Mouse (Mus musculus): ENCODE measurements at regions not wholly inside any gene's neighbourhood (a gene's known extent, or its start where the extent isn't known, plus 50 kb on each side); places are given as distances from the start of the nearest gene placed in this dataset.
A peak's percentile ranks its signal among the peaks of the same experiment; 100 is the strongest.

DNA sequence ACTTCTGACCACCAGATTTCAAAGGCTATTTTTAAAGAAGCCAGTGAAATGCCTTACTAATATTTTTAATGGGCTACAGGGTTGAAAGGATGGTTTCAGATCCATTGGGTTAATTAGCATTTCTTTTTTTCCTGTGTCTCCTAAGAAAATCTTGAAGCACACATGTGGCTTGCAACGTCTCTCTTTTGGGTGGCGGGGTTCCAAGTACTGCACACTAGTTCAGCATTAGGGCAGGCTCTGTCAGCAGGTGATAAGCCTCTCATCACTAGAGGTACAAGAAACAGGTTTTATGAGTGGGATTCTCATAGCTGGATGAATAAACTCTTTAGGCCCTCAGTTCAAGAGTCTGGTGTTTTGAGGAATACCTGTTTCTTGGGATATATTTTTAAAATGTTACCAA lies 103.2 kb upstream of the Jun start:
- peaks cover 14% of the 10 kb centered on the region for H3K4me1 ChIP-seq
- H3K27ac ChIP-seq, result no peak overlapping the region
- H3K36me3 ChIP-seq, result no peaks in the 10 kb centered on the region
- H3K4me3 ChIP-seq, result no peak overlapping the region
- 82% methylated on average over 2 of the region's 2 CpGs for WGBS
- H3K4me2 ChIP-seq, result no peak overlapping the region
- H3K9me3 ChIP-seq, result no peaks in the 10 kb centered on the region
- H3K27me3 ChIP-seq, result no peaks in the 10 kb centered on the region
- H3K9ac ChIP-seq, result no peak overlapping the region
- ATAC-seq (ENCODE audit: insufficient number of reproducible peaks, insufficient read depth, low FRiP score, low TSS enrichment, low read depth), result no peak

DNA sequence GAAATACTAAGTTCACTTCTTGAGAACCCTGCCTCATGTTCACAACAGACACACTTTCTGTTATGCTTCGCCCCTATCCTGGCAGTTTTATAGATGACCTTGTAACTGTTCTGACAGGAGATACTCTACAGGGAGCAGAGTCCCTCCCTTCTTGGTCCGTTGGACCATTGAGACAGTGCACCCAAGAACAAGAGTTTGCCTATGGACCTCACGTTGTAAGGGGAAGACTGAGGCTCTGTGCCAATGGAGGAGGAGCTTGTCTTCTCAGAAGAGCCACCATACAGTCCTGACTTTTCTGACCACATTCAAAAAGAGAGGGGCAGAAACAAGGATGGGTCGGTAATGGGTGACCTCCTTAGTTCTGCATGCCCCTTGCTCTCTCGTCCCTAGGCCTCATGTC lies 103.8 kb upstream of the Jun start:
- Histone ChIP-seq H3K4me2 (no peak overlapping the region), H3K27ac (no peak overlapping the region), H3K9me3 (no peaks in the 10 kb centered on the region), H3K9ac (no peak overlapping the region), H3K4me3 (no peak overlapping the region), H3K4me1 (peaks cover 14% of the 10 kb centered on the region), H3K36me3 (no peaks in the 10 kb centered on the region), H3K27me3 (no peaks in the 10 kb centered on the region)
- ATAC-seq (ENCODE audit: insufficient number of reproducible peaks, insufficient read depth, low FRiP score, low TSS enrichment, low read depth), result no peak
- WGBS, result 91% methylated on average over 5 of the region's 5 CpGs

DNA sequence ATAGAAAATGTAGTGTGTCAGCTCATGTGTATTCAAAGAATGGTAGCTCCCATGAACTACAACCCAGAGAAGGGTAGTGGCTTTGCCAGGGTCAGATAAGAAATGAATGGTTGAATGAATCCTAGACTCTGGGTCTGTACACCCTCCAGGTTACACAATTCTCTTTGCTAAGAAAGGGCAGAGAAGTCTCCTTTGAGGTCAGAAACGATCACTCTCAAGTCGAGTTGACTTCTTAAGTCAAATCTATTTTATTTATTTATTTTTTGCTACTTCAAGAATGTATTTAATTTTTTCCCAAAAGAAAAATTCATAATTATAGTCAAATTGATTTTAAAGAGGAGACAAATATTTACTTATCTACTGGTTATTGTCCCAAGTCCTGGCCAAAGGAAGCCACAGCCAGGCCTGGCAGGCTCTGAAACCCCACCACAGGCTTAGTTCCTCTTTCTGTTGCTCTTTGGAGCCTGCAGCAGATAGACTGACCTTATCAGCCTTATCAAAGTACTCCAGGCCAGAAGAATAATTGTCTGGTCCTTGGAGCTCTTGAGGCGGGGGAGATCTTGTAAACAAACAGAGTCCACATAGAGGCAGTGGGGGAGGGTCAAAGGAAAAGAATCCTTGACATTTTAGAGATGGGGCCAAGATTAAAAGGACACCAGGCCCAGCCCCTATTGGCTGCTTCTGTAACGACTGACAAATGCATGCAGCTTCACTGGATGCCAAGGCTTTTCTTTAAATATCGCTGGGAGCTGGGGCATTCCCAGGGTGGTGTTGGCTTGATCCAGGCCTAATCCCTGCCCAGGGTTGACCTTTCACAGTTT lies 104.6 kb upstream of the Jun start:
- H3K36me3 ChIP-seq, result no peaks in the 10 kb centered on the region
- H3K9me3 ChIP-seq, result no peaks in the 10 kb centered on the region
- no peaks in the 10 kb centered on the region for H3K27me3 ChIP-seq
- WGBS, result 50% methylated on average over 5 of the region's 5 CpGs
- no peak overlapping the region for H3K4me3 ChIP-seq
- no peak overlapping the region for H3K4me2 ChIP-seq
- H3K9ac ChIP-seq, result no peak overlapping the region
- H3K4me1 ChIP-seq, result peaks cover 14% of the 10 kb centered on the region
- ATAC-seq (ENCODE audit: insufficient number of reproducible peaks, insufficient read depth, low FRiP score, low TSS enrichment, low read depth), result no peak
- no peak overlapping the region for H3K27ac ChIP-seq

DNA sequence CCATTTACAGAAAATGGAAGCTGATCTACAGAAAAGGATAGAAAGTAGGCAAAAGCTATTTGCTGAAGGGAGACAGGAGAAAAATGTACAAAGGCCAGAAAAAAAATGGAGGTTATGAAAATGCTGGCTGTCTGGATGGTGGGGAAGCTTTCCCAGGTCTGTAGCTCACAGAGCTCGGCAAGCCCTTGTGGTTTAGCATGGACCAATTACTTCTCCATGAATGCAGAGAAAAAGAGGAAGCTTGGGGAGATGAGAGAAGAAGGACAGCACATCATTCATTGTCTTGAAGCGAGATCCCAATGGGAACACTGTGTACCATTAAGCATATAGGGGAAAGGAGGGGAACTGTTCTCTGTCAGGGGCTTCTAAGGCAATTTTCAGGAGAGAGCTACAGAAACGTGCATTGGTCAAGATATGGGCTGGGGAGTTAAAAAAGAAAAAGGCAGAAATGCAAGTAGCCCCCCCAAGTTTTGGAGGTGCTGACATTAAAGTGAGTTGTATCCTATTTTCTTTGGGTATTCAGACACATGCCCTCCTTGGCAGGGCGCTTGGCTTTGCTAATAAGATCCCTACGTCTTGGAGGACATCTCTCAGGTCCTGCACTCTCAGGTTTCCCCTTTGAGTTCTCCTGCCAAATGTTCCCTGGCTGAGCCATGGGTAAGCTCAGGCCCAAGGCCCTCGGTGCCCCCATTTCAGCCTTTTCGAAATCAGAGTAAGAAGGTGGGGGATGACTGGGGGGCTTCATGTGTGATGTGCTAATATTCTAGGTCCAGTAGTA lies 105.8 kb upstream of the Jun start:
- Histone ChIP-seq H3K27me3 (no peaks in the 10 kb centered on the region), H3K4me1 (peaks cover 14% of the 10 kb centered on the region), H3K4me2 (no peak overlapping the region), H3K36me3 (no peaks in the 10 kb centered on the region), H3K9me3 (no peaks in the 10 kb centered on the region), H3K9ac (no peak overlapping the region), H3K27ac (no peak overlapping the region), H3K4me3 (no peak overlapping the region)
- WGBS, result 75% methylated on average over 7 of the region's 7 CpGs
- ATAC-seq (ENCODE audit: insufficient number of reproducible peaks, insufficient read depth, low FRiP score, low TSS enrichment, low read depth), result no peak

DNA sequence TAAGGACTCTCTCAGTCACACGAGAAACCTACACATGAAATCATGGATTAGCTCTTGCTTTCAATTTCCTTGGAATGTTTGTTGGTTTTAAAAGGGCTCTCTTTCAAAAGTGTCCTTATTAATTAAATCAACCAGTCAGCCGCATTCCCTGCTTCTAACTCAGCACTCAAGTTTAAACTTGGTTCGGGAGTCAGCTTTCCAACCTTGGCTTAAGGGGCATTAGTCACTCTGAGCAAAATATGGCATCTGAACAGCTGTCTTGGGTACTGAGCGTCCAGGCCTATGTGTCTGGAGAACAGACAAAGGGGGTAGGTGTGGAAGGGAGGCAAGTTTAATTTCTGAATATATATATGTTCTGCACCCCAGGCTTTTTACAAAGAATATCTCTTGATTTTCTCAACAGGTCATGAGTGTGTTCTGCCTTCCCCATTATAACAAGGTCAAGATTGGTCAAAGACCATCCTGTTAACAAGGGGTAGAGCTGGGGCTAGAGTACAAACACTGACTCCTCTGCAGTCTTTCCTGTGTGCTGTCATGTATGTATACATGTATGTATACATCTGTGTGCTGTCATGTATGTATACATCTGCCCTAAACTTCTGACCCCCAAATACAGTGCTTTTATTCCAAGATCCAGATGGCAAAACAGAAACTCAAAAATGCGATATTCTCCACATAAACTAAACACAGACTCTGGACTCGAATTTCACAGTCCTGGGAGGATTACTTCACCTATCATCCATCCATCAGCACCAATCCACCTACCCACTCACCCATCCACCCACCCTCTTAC lies 106.8 kb upstream of the Jun start:
- no peak overlapping the region for H3K4me3 ChIP-seq
- no peaks in the 10 kb centered on the region for H3K36me3 ChIP-seq
- H3K9me3 ChIP-seq, result no peaks in the 10 kb centered on the region
- peaks cover 7% of the 10 kb centered on the region for H3K4me1 ChIP-seq
- H3K27me3 ChIP-seq, result no peaks in the 10 kb centered on the region
- H3K27ac ChIP-seq, result no peak overlapping the region
- no peak overlapping the region for H3K9ac ChIP-seq
- no peak overlapping the region for H3K4me2 ChIP-seq
- 39% methylated on average over 6 of the region's 6 CpGs for WGBS
- ATAC-seq (ENCODE audit: insufficient number of reproducible peaks, insufficient read depth, low FRiP score, low TSS enrichment, low read depth), result no peak

DNA sequence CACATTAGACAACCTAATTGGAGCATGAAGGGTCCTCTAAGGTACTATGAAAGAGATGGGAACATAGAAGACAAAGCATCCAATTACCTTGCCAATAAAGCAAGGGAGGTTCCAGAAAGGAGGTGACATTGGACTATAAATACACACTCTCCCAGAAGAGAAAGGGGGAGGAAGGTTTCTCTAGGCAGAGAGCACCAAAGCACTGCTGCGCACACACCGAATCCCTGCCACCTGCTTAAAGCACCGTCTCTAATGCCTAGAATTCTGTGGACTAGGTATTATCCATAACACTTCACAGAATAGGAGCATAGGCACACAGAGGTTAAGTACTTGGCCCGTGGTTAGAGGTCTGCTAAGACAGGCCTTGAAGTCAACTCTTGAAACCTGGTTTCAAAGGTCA lies 107.8 kb upstream of the Jun start:
- no peak overlapping the region for H3K9ac ChIP-seq
- no peak for ATAC-seq (ENCODE audit: insufficient number of reproducible peaks, insufficient read depth, low FRiP score, low TSS enrichment, low read depth)
- 94% methylated on average over 4 of the region's 4 CpGs for WGBS
- no peak overlapping the region for H3K27ac ChIP-seq
- H3K4me3 ChIP-seq, result no peak overlapping the region
- H3K4me1 ChIP-seq, result no peaks in the 10 kb centered on the region
- H3K36me3 ChIP-seq, result no peaks in the 10 kb centered on the region
- H3K27me3 ChIP-seq, result no peaks in the 10 kb centered on the region
- no peaks in the 10 kb centered on the region for H3K9me3 ChIP-seq
- H3K4me2 ChIP-seq, result no peak overlapping the region

DNA sequence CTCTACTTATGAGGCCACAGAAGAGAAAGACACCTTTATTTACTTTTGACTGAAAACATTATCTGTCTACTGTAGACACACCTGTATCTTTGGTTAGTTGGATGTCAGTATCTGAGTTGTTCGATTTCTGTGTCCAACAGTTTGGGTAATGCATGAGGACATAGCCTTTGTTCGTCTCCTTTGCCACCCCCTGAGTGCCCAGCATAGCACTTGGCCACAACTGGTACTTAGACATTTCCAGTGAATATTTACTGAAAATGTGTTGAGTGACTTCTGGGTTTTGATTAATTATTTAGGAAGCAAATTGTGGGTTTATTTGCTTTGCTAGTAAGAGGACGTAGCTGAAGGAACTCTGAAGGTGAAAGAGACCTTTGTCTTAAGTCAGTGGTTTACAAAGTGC lies 108.4 kb upstream of the Jun start:
- Histone ChIP-seq H3K27me3 (no peaks in the 10 kb centered on the region), H3K9ac (no peak overlapping the region; the same call in 1 of the 2 replicates), H3K27ac (peak overlapping the region; percentile 92; the same call in 1 of the 2 replicates), H3K9me3 (no peaks in the 10 kb centered on the region), H3K4me2 (peak overlapping the region; percentile 70), H3K4me3 (peak overlapping the region; percentile 52), H3K4me1 (no peaks in the 10 kb centered on the region), H3K36me3 (no peaks in the 10 kb centered on the region)
- 85% methylated on average over 3 of the region's 3 CpGs for WGBS
- ATAC-seq (ENCODE audit: insufficient number of reproducible peaks, insufficient read depth, low FRiP score, low TSS enrichment, low read depth), result no peak

DNA sequence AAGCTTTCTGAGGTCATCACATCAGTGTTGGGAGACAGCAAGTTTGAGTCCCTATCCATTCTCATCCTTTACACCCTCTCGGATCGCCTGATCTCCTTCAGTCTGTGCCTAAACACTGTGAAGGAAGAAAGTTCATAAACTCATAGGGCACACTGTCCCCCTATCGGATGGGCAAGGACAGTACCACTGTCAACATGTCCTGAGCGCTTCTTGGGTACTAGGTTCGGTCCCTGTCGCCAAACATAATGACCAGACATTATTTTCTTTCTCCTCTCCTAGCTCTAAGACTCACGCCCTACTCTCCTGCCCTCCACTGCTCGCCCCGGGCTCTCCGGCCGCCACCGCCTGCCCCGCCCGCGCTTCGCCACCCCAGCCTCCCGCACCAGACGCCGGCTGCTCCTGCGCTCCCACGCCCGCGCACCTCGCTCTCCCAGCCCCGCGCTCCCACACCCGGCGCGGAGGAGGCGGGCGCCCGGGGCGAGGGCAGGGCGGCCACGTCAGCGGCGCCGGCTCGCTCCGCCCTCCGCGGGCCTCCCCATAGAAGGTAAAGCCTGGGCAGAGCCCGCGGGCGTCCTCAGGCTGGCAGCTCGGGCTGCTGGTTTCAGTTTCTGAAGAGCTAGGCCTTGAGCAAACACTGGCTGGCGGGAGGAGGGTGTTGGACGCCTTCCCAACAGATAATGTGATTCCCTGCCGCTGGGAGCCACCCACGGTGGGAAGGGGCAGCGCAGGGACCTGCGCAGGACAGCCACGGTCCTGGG lies 109.1 kb upstream of the Jun start:
- peak; percentile 94 for ATAC-seq (ENCODE audit: insufficient number of reproducible peaks, insufficient read depth, low FRiP score, low TSS enrichment, low read depth)
- 1% methylated on average over 53 of the region's 53 CpGs for WGBS

DNA sequence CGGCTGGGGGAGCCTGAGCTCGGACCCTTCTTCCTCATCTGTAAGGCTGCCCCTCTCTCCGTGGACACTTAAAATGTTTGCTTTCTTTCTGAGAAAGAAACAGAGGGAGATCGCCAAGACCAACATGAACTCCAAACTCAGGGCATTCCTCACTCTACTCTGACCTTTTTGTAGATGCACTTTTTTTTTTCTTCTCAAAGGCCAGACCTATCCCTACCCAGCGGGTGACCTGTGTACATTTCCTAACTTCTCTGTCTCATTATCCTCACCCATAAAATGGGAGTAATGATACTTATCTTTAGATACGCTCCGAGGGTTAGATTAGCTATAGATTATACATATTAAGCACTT lies 109.6 kb upstream of the Jun start:
- H3K4me3 ChIP-seq, result peak overlapping the region; percentile 52
- H3K9ac ChIP-seq, result peak overlapping the region; percentile 77
- no peaks in the 10 kb centered on the region for H3K36me3 ChIP-seq
- peak overlapping the region; percentile 70 for H3K4me2 ChIP-seq
- no peak for ATAC-seq (ENCODE audit: insufficient number of reproducible peaks, insufficient read depth, low FRiP score, low TSS enrichment, low read depth)
- no peaks in the 10 kb centered on the region for H3K9me3 ChIP-seq
- 26% methylated on average over 7 of the region's 7 CpGs for WGBS
- H3K27ac ChIP-seq, result peak overlapping the region; percentile 92
- no peaks in the 10 kb centered on the region for H3K27me3 ChIP-seq
- H3K4me1 ChIP-seq, result 0 out of 2 replicates have a peak, but pooled peaks cover 3% of the 10 kb centered on the region

More for the DNA sequence above, 109.1 kb upstream of the Jun start:
- Histone ChIP-seq H3K27ac (peak overlapping the region; percentile 92), H3K9me3 (no peaks in the 10 kb centered on the region), H3K4me3 (peak overlapping the region; percentile 52), H3K27me3 (no peaks in the 10 kb centered on the region), H3K36me3 (no peaks in the 10 kb centered on the region), H3K4me1 (0 out of 2 replicates have a peak, but pooled peaks cover 3% of the 10 kb centered on the region), H3K9ac (peak overlapping the region; percentile 77), H3K4me2 (peak overlapping the region; percentile 70)

DNA sequence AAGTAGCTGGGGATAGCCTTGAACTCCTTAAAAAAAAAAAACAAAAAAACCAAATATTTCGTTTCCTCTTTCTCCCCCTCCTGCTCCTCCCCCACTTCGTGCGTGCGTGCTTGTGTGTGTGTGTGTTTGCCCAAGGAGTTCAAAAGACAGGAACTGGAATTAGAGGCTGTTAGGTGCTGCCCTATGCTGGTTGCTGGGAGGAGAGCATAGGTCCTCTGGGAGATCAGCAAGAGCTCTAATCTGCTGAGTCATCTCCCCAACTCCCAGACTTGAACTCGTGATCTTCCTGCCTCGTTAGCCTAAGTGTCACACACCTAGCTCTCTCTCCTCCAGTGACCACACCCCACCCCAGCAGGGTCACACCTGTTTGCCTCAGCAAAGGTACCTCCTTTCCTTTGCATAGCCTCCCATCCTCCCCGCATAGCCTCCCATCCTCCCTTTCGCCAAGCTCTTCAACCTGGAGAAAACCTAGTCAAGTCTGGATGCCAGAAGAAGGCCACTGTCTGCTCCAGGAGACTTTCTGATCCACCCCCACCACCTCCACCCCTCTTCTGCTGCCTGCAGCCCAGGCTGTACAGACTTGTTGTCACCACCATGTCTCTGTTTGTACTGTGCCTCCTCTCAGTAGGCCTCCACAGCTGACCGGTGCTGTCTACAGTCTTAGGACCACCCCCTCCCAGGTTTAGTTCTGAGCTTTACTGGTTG lies 110.5 kb upstream of the Jun start:
- no peak for ATAC-seq (ENCODE audit: insufficient number of reproducible peaks, insufficient read depth, low FRiP score, low TSS enrichment, low read depth)
- Histone ChIP-seq H3K36me3 (no peaks in the 10 kb centered on the region), H3K4me2 (no peak overlapping the region), H3K9ac (no peak overlapping the region), H3K4me1 (0 out of 2 replicates have a peak, but pooled peaks cover 3% of the 10 kb centered on the region), H3K9me3 (no peaks in the 10 kb centered on the region), H3K4me3 (no peak overlapping the region), H3K27me3 (no peaks in the 10 kb centered on the region), H3K27ac (no peak overlapping the region)
- 73% methylated on average over 9 of the region's 9 CpGs for WGBS
